Mouse (Mus musculus) liver, adult 2 months (tissue): ENCODE measurements around the gene C1ql4.

Experiments
- CTCF ChIP-seq: fragments of 200-500 bp; IDR thresholded peaks from 2 replicates; pipeline ENCODE4 v1.5.1; 2011; ENCODE audit warnings: low read depth, low read length, control low read depth
- POLR2A ChIP-seq: fragments of 200-500 bp; IDR thresholded peaks from 2 replicates; pipeline ENCODE4 v1.6.1; 2011; ENCODE audit warnings: low read length, control low read depth; ENCODE audit not compliant: insufficient read depth; ENCODE audit errors: extremely low read depth

DNA sequence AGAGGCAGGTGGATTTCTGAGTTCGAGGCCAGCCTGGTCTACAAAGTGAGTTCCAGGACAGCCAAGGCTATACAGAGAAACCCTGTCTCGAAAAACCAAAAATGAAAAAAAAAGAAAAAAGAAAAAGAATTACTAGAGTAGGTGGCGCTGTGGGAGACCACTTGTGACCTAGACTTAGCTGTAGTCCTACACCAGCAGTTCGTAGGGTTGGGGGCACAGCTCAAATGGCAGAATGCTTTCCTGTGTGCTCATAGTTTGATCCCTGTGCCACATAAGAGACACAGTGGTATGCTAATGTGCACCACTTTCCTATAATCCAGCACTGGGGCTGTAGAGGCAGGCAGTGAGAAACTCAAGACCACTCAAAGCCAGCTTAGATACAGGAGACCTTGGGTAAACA is 48.3 kb downstream of the C1ql4 start:
- TF ChIP-seq CTCF (no peak), POLR2A (no peak)
